Mouse (Mus musculus): ENCODE measurements around the gene Coq5. TPM values are rescaled to one million over a fixed set of nuclear protein-coding genes. Genes with fewer than 3 reads are reported as not detected.

The Coq5 gene
- total RNA-seq, 2 experiments from 2014 or later: 36.4 to 37.1 TPM

DNA sequence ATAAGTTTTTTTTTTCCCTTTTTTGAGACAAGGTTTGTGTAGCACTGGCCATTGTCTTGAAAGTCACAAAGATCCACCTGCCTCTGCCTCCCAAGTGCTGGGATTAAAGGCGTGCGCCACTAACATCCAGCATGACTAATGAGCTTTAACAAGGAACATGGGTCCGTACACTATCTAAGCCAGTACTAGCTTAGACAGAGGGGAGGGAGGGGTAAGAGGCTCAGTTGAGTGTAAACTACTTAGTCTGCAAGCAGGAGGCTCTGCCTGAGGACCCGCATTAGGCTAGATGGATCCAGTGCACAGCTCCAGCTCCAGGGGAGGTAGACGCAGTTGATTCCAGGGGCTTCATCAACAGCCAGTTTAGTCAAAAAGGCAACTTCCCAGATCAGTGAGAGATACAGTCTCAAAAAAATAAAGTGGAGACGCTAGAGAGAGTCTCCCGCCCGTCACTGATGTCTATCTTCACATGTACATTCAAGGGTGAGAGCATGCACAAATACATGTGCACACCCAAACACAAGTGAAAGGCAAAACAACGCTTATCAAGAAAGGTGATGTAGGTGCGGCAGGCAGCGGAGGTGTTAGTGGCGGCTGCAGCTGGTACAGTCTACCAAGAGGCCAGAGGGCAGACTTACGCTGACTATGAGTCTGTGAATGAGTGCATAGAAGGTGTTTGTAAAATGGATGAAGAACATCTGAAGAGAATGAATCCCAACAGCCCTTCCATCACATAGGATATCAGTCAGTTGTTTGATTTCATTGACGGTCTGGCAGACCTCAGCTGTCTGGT lies 16.8 kb upstream of the Coq5 start:
- no peak for DNase-seq (ENCODE audit: extremely low spot score in 1 of 2, low spot score in 2 of 2)
- intact Hi-C loops (cut with DNase I): no loop called here

DNA sequence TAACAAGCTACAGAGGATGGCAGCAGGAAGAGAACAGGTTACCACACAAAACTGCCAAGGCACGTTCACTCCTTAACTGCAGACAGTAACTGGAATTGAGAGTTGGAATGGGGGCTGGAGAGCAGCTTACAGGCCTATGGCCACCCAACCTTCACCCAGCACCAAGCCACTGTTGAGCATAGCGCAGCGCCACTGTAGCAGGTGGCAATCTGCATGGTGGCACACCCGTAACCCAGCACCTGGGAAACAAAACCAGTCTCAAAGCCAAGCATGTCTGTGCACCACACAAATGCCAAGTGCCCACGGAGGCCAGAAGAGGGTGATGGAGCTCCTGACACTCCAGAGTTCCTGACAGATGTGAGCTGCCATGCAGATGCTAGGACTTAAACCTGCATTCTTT lies 13.1 kb upstream of the Coq5 start:
- DNase-seq (ENCODE audit: extremely low spot score in 1 of 2, low spot score in 2 of 2): no peak
- intact Hi-C loops (cut with DNase I): no loop called here

DNA sequence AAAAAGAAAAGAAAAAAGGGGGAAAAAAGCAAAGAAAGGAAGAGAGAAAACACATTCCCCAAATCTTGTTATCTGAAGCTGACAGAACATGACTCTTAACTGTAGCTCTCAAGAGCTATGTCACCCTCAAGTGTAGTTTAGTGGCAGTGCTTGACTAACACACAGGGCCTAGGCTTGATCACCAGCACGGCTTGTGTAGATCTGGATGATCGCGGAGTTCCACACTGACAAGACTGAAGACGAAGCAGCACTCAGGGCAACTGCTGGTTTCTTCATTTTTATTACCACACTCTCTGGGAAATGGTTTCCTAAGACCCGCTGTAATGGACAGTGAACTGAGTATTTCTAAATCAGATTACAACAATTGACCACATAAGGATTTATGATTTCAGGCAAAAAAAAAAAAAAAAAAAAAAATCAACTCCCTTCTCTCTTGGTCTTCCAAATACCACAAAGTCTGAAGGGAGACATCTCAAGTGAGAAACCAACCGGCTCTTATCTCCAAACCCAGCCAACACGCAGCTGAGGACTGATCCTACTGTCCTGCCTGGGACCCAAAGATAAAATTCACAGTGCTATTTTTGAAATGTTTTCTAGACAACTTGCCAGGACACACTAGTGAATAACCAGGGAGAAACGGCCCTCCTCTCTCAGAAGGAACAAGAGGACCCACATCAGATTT lies 12.5 kb upstream of the Coq5 start:
- DNase-seq (ENCODE audit: extremely low spot score in 1 of 2, low spot score in 2 of 2): no peak
- intact Hi-C loops (cut with DNase I): no loop called here

- no peak for DNase-seq (ENCODE audit: extremely low spot score in 1 of 2, low spot score in 2 of 2)
- intact Hi-C loops (cut with DNase I): no loop called here
These were observed 11.9 kb upstream of the Coq5 start for GRCm38 (mm10) chr5:115267469-115268045.

DNA sequence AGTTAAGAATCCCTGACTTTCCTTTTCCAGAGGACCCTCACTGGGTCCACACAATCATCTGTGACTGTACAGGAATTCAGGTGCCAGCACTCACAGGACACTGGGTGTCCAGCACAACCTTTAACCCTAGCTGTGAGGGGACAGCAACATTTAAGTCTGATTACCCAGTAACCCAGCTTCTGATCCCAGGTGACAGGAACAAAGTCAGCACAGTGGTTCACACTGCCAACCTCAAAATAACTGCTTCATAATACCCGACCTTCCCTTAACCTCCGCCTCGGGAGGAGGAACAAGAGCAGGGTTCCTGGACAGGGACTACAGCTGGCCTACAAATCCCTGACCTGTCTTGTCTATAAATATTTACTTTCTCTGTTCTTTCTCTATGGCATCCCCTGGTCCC lies 11.2 kb upstream of the Coq5 start:
- DNase-seq (ENCODE audit: extremely low spot score in 1 of 2, low spot score in 2 of 2): no peak
- intact Hi-C loops (cut with DNase I): no loop called here

- intact Hi-C loops (cut with DNase I): no loop called here
- DNase-seq (ENCODE audit: extremely low spot score in 1 of 2, low spot score in 2 of 2): no peak
These were observed 9.5 kb upstream of the Coq5 start for GRCm38 (mm10) chr5:115269969-115270368.

DNA sequence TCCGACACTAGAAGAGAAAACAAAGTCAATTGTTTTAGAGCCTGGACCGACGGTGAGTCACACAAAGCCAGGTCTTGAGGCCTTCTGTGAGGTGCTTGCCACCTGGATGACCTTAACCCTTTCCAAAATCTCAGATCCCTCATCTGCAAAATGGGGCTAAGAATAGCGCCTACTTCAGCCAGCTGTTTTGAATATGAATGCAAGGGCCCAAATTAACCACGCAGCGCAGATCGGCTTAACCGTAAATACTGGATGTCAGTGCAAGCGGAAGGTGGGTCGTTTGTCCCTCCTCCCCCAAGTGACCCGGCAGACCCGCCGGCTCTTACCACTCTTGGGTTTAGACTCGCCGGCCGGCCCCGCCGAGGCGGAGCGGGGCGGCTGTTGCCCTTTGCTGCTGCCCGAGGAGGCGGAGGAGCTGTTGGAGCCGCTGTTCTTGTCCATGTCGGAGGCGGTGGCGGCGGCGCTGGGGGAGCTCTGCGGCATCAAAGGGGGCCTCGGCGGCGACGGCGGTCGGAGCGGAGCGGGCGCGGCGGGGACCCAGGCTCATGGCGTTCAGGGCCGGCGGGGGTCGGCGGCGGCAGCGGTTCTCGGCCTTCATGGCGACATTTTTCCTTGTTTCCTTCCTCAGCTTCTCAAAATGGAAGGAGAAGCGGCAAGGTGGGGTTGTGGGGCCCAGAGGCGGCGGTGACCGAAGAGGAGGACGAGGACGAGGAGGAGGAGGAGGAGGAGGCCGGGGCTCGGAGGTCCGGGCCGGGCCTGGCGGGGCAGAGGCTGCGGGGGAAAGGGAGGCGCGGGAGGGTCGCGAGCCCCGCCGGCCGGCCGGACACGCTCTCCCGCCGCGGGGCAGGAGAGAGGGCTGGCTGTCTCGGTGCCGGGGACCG lies 7.3 kb upstream of the Coq5 start:
- peak in 1 of 2 experiments; percentile 74 for DNase-seq (ENCODE audit: extremely low spot score in 1 of 2, low spot score in 2 of 2)
- intact Hi-C loops (cut with DNase I): no loop called here

DNA sequence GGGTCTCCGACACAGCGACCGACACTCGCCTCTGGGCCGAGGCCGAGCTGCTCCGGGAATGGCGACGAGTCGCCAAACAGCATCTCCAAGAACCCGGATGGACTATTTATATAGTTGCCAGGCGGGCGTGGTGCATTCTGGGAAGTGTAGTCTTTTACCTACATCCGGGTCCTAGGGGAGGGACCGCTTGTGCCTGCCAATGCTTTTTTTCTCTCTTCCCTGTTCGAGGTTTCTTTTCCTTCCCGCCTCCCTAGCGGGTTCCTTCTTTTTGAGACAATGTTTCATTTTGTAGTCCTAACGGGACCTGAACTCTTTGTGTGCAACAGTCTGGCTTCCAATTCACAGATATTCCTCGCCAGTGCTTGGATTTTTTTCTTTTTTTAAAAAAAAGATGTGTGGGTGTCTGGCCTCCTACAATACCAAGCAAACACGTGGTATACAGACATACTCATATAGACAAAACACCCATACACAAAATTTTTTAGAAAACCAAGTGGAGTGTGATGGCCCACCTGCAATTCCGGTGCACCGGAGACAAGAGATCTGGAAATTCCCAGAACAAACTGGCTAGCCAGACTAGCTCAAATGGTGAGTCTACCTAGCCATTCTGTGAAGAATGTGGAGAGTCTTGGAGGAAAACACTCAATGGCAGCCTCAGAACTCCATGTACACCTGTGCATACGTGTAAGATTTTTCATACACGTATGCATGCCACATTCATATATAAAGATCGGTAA lies 6.5 kb upstream of the Coq5 start, which contains the start of gene Rnf10:
Gene Rnf10, minus strand, starts transcription at position 87 of the 737 bp plus-strand sequence.
- intact Hi-C loops (cut with DNase I): no loop called here

DNA sequence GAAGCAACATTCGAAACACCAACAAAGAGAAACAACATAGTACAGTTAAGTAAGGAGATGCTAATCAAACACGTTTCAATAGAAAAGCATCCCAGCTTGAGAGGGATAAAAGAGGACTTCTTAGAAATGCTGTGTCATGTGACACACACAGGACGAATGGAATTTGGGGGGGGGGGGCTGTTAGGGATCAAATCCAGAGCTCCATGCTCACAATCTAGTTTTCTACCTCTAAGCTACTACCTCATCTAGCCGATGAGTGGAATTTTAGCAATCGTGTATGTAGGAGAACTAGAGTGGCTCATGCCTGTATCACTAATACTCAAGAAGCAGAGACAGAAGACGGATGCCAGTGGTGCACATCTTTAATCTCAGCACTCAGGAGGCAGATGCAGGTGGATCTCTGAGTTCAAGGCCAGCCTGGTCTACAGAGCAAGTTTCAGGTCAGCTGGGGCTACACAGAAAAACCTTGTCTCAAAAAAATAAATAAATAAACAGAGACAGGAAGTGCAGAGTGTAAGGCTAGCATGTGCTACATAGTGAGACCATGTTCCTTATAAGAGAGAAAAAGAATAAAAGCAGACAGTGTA lies 5.8 kb upstream of the Coq5 start:
- no peak for DNase-seq (ENCODE audit: extremely low spot score in 1 of 2, low spot score in 2 of 2)
- intact Hi-C loops (cut with DNase I): no loop called here

More for the DNA sequence above, 6.5 kb upstream of the Coq5 start, which contains the start of gene Rnf10:
- peak; percentile 96 to 99 for DNase-seq (ENCODE audit: extremely low spot score in 1 of 2, low spot score in 2 of 2)

GRCm38 (mm10) chr5:115274353-115274752 lies 5.1 kb upstream of the Coq5 start:
- intact Hi-C loops (cut with DNase I): no loop called here
- no peak for DNase-seq (ENCODE audit: extremely low spot score in 1 of 2, low spot score in 2 of 2)

- intact Hi-C loops (cut with DNase I): no loop called here
These were observed 4.7 kb upstream of the Coq5 start for GRCm38 (mm10) chr5:115274771-115275170.

GRCm38 (mm10) chr5:115275998-115276397 lies 3.5 kb upstream of the Coq5 start:
- intact Hi-C loops (cut with DNase I): no loop called here
- no peak for DNase-seq (ENCODE audit: extremely low spot score in 1 of 2, low spot score in 2 of 2)

More at GRCm38 (mm10) chr5:115274771-115275170, 4.7 kb upstream of the Coq5 start:
- no peak for DNase-seq (ENCODE audit: extremely low spot score in 1 of 2, low spot score in 2 of 2)

DNA sequence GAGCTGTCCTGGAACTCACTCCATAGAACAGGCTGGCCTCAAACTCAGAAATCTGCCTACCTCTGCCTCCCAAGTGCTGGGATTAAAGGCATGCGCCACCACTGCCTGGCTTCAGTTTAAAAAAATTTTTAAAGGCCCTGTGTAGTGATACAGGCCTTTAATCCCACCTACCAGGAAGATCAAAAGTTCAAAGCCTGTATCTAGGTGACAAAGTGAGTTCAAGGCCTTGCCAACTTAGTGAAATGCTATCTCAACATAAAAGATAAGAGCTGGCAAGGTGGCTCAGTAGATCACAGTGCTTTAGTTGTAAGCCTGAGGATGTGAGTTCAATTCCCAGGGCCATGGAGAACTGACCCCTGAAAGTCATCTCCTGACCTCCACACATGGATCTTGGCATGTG lies 1.4 kb upstream of the Coq5 start:
- no peak for DNase-seq (ENCODE audit: extremely low spot score in 1 of 2, low spot score in 2 of 2)
- intact Hi-C loops (cut with DNase I): no loop called here

- intact Hi-C loops (cut with DNase I): no loop called here
- DNase-seq (ENCODE audit: extremely low spot score in 1 of 2, low spot score in 2 of 2): no peak
These were observed 681 bp upstream of the Coq5 start for GRCm38 (mm10) chr5:115278785-115279184.

DNA sequence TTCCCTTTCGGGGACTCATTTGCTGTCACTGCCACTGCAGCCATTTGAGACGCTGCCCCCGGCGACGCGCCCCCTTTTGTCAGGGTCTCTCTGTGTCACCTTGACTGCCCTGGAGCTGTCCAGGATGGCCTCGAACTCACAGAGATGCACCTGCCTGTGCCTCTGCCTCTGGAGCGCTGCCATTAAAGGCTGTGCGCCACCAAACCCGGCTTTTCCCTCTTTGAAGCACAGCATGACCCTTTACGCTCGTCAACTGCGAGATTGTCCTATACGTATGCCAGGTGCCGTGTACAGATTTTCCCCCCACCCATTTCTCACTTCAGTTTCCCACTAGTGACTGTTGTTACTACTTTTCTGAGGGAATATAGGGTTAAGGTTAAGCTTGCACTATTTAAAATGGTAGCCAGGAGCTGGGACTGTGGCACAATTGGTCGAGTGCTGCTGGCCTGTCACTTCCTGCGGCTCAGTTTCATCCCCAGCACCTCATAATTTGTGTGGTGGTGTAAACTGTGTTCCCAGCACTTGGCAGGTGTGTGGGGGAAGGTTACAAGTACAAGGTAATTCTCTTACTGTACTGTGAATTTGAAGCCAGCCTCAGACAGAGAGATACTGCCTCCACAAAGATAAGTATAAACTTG lies 703 bp downstream of the Coq5 start:
- DNase-seq (ENCODE audit: extremely low spot score in 1 of 2, low spot score in 2 of 2): peak in 1 of 2 experiments; percentile 53
- intact Hi-C loops (cut with DNase I): no loop called here

- DNase-seq (ENCODE audit: extremely low spot score in 1 of 2, low spot score in 2 of 2): no peak
- intact Hi-C loops (cut with DNase I): no loop called here
These were observed 5.3 kb downstream of the Coq5 start for GRCm38 (mm10) chr5:115284735-115285134.

DNA sequence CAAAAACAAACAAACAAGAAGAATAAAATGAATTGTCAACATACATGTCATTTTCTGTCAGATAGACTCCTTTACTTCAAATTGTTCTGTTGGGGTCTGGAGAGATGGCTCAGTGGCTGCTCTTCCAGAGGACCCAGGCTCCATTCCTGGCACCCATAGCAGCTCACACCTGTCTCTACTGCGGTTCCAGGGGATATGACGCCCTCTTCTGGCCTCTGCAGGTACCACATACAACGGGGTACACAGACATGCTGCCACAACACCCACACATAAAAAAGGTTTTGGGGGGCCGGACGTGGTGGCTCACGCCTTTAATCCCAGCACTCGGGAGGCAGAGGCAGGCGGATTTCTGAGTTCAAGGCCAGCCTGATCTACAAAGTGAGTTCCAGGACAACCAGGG lies 14.7 kb downstream of the Coq5 start:
- intact Hi-C loops (cut with DNase I): no loop called here
- DNase-seq (ENCODE audit: extremely low spot score in 1 of 2, low spot score in 2 of 2): no peak
